Mouse (Mus musculus) kidney, embryonic 14.5 days (tissue): ENCODE data around the gene Brpf1. TPM values are rescaled to one million over a fixed set of nuclear protein-coding genes. Genes with fewer than 3 reads are reported as not detected.
A peak's percentile ranks its signal among the peaks of the same experiment; 100 is the strongest.

Source experiments
- ATAC-seq: fragments of 200-750 bp; cut with Nextera tagmentation; 2 replicates; pipeline ENCODE4 v1.8.0; 2017; ENCODE audit warnings: moderate number of reproducible peaks, mild to moderate bottlenecking, moderate TSS enrichment, moderate library complexity; ENCODE audit not compliant: low FRiP score, low TSS enrichment
- H3K27ac ChIP-seq: fragments of 300-500 bp; sonication (generic); 2 replicates; pipeline ENCODE4 v1.5.1; 2014; ENCODE audit warnings: low read depth, mild to moderate bottlenecking, low read length, moderate library complexity, mixed read lengths
- H3K27me3 ChIP-seq: fragments of 300-500 bp; sonication (generic); 2 replicates; pipeline ENCODE4 v1.6.1; 2014; ENCODE audit warnings: mild to moderate bottlenecking, low read length; ENCODE audit not compliant: control insufficient read depth, insufficient read depth
- H3K36me3 ChIP-seq: fragments of 300-500 bp; sonication (generic); 2 replicates; pipeline ENCODE4 v1.6.1; 2014; ENCODE audit warnings: low read length, mixed read lengths; ENCODE audit not compliant: control insufficient read depth, insufficient read depth
- H3K4me1 ChIP-seq: fragments of 300-500 bp; sonication (generic); 2 replicates; pipeline ENCODE4 v1.6.1; 2014; ENCODE audit warnings: low read length, mixed read lengths; ENCODE audit not compliant: control insufficient read depth, insufficient read depth
- H3K4me2 ChIP-seq: fragments of 300-500 bp; sonication (generic); replicated peaks from 2 replicates; pipeline ENCODE4 v1.6.1; 2014; ENCODE audit warnings: low read depth, mild to moderate bottlenecking, low read length
- H3K4me3 ChIP-seq: fragments of 300-500 bp; sonication (generic); 2 replicates; pipeline ENCODE4 v1.5.1; 2014; ENCODE audit warnings: mild to moderate bottlenecking, low read length
- H3K9ac ChIP-seq: fragments of 300-500 bp; sonication (generic); 2 replicates; pipeline ENCODE4 v1.6.1; 2014; ENCODE audit warnings: low read depth, mild to moderate bottlenecking, low read length, moderate library complexity
- H3K9me3 ChIP-seq: fragments of 300-500 bp; sonication (generic); 2 replicates; pipeline ENCODE4 v1.6.1; 2016; ENCODE audit warnings: low read length; ENCODE audit not compliant: control insufficient read depth
- WGBS: fragments of 180-500 bp; shearing (Covaris S2); extraction: QIAGEN DNeasy Blood & Tissue Kit; methylation state at CpG from one replicate; pipeline ENCODE4 v1.1.7; 2014; 5-methylcytosine and 5-hydroxymethylcytosine counted together
- polyA plus RNA-seq: library from polyadenylated mRNA; unstranded; fragments of >200 nt; fragmentation: Nextera tagmentation; extraction: Ambion mirVana; gene quantifications from 2 replicates; pipeline ENCODE4 v1.2.1, GENCODE M21; 2014

The Brpf1 gene
- polyA plus RNA-seq, 1 experiment from 2014 or later = 27.2 TPM

DNA sequence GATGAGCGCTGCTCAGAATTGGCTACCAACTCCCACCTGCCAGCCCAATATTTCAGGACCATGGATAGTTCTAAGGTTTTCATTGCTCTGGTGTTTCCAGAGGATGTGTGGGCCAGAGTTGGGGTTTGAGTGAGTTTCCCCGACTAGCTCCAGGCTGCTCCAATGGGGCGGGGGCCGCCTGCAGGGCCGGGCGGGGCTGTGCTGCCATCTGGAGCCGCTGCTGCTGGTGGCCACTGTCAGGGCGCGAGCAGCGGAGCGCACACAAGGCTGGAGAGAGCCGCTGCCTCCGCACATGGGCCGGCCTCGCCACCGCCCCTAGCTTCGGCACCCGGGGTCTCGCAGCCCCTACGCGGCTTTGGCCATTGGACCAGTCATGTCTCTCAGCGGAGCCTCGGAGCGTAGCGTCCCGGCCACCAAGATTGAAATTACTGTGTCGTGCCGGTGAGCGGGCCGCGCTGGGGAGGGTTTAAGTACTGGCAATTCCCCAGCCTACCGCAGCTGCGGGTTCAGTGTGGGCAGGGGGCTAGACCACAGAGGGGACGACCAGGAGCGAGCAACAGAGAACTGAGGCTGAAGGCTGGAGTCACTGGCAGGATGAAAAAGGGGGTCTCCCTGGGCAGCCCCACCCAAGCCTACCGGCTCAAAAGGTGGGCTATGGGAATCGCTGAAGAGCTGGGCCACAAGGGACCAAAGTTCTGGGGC, 24.7 kb upstream of the Brpf1 start, which contains the start of gene Cpne9:
Gene Cpne9 (plus strand): TSS at position 207 of the 702 bp plus-strand sequence.
- H3K27ac ChIP-seq = no peak within 1 kb of the TSS
- H3K9me3 ChIP-seq = no peaks in the 10 kb centered on the region
- H3K9ac ChIP-seq = no peak within 1 kb of the TSS
- H3K4me1 ChIP-seq = peaks cover 11% of the 10 kb centered on the region; the same call in 1 of the 2 replicates
- peaks cover 32% of the 10 kb centered on the region for H3K27me3 ChIP-seq
- ATAC-seq = peak; percentile 88
- H3K36me3 ChIP-seq = no peaks in the 10 kb centered on the region
- peak within 1 kb of the TSS; percentile 10 for H3K4me3 ChIP-seq
- WGBS = 1% methylated on average over 37 of the region's 37 CpGs
- H3K4me2 ChIP-seq = peak within 1 kb of the TSS; percentile 34

DNA sequence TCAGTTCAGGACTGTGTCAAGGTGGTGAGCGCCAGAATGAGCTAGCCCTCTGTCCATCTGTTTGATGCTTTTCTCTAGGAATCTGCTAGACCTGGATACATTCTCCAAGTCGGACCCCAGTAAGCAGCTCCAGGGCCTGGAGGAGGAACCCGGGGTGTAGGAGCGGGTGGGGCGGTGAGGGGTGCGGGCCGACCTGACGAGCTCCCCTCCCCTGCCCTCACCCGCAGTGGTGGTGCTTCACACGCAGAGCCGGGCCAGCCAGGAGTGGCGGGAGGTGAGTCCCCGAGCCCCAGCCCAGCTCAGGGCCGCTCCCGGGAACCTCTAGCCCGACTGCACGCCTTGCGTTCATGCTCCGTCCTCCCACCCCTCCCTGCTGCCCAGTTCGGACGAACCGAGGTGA, 24.0 kb upstream of the Brpf1 start:
- Histone ChIP-seq H3K9ac (no peak overlapping the region), H3K4me2 (peak overlapping the region; percentile 22; the same call in 1 of the 2 replicates), H3K4me1 (peaks cover 11% of the 10 kb centered on the region; the same call in 1 of the 2 replicates), H3K27me3 (peaks cover 32% of the 10 kb centered on the region), H3K9me3 (no peaks in the 10 kb centered on the region), H3K4me3 (peak overlapping the region; percentile 10), H3K27ac (no peak overlapping the region), H3K36me3 (no peaks in the 10 kb centered on the region)
- WGBS = under 1% methylated on average over 22 of the region's 22 CpGs
- 0 out of 2 replicates have a peak, but pooled peaks have one; percentile 55 for ATAC-seq

DNA sequence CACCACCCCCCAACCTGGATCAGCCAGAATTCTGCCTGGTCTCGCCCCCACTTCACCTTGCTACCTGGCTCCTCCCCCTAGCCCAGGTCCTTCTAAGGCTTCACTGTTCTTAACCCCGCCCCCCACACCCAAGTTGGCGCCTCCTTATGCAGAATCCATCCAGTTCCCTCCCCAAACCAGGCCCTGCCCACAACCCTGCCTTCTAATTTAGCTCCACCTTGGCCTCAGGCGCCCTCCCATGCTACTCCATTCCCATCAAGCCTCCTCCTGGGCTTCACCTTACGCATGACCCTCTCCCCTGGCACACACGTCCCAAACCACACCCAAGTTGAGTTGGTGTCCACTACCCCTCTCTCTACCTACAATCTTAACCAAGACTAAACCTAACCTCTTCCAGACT, 23.4 kb upstream of the Brpf1 start:
- Histone ChIP-seq H3K27me3 (peaks cover 32% of the 10 kb centered on the region), H3K4me2 (peak overlapping the region; percentile 22; the same call in 1 of the 2 replicates), H3K36me3 (no peaks in the 10 kb centered on the region), H3K4me3 (peak overlapping the region; percentile 10; the same call in 1 of the 2 replicates), H3K9ac (no peak overlapping the region), H3K27ac (no peak overlapping the region), H3K9me3 (no peaks in the 10 kb centered on the region), H3K4me1 (peaks cover 11% of the 10 kb centered on the region; the same call in 1 of the 2 replicates)
- peak; percentile 33; the same call in 1 of the 2 replicates for ATAC-seq
- WGBS = 7% methylated on average over 6 of the region's 6 CpGs

DNA sequence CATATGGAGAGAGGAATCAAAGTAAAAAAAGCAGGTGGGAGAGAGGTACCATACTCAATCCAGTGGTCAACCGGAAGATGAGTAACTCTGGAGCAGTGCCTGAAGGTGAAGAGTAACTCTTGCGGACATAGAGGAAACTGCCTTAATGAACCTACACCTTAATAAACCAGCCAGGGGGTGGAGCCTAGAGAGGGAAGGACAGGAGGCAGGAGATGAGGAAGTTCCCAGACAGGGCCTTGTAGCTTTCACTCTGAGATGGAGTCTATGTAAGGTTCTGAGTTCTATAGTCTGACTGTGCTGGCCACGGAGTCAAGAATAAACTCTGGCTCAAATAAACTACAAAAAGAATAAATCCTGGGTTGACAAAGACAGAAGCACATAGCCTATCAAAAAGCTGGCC, 22.0 kb upstream of the Brpf1 start:
- no peaks in the 10 kb centered on the region for H3K36me3 ChIP-seq
- no peak for ATAC-seq
- 70% methylated on average over 3 of the region's 3 CpGs for WGBS
- H3K27me3 ChIP-seq = peaks cover 32% of the 10 kb centered on the region
- H3K4me2 ChIP-seq = no peak overlapping the region
- H3K9ac ChIP-seq = no peak overlapping the region
- H3K4me3 ChIP-seq = no peak overlapping the region
- peaks cover 11% of the 10 kb centered on the region; the same call in 1 of the 2 replicates for H3K4me1 ChIP-seq
- H3K27ac ChIP-seq = no peak overlapping the region
- H3K9me3 ChIP-seq = no peaks in the 10 kb centered on the region

DNA sequence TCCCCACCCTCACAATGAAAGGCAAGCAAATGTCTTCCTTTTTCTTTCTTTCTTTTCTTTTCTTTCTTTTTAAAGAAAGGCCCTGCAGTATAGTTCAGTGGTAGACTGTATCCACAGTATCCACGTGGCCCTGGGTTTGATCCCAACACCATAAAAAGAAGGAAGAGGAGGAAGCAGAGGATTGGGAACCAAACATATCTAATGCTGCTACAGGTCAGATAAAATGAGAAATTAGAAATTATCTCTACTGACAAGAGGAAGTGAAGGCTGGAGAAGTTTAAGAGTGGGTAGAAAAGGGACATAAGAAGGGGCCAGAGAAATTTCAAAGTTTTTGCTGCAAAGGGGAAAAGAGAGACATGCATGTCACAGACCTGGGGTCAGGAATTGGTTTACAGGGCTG, 20.6 kb upstream of the Brpf1 start:
- no peak for ATAC-seq
- no peak overlapping the region for H3K4me3 ChIP-seq
- 69% methylated on average over 1 of the region's 1 CpGs for WGBS
- H3K4me2 ChIP-seq = no peak overlapping the region
- H3K9ac ChIP-seq = no peak overlapping the region
- H3K36me3 ChIP-seq = no peaks in the 10 kb centered on the region
- H3K9me3 ChIP-seq = no peaks in the 10 kb centered on the region
- H3K4me1 ChIP-seq = peaks cover 11% of the 10 kb centered on the region; the same call in 1 of the 2 replicates
- H3K27me3 ChIP-seq = peaks cover 32% of the 10 kb centered on the region
- H3K27ac ChIP-seq = no peak overlapping the region

DNA sequence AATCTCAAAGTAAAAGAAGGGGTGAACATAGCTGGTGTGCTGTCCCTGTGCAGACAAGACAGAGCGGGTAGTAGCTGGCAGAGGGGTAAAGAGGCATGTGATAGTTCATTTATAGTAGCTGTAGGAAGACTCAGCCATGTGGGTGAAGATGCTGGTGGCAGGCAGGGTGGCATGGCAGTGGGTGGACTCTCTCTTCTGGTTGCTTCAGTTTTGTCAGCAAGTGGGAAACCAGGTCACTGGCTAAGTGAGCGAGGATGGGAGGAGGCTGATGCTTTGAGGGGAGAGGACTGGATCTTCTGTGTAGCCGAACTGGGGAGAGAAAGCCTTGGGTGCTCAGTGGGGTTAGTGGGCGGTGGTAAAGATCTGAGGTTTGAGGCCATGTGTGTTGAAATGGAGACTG, 19.7 kb upstream of the Brpf1 start:
- Histone ChIP-seq H3K4me1 (peaks cover 8% of the 10 kb centered on the region; the same call in 1 of the 2 replicates), H3K27me3 (peaks cover 23% of the 10 kb centered on the region), H3K36me3 (no peaks in the 10 kb centered on the region), H3K9me3 (no peaks in the 10 kb centered on the region), H3K4me3 (no peak overlapping the region), H3K27ac (no peak overlapping the region), H3K9ac (no peak overlapping the region), H3K4me2 (no peak overlapping the region)
- 69% methylated on average over 4 of the region's 4 CpGs for WGBS
- ATAC-seq = no peak

DNA sequence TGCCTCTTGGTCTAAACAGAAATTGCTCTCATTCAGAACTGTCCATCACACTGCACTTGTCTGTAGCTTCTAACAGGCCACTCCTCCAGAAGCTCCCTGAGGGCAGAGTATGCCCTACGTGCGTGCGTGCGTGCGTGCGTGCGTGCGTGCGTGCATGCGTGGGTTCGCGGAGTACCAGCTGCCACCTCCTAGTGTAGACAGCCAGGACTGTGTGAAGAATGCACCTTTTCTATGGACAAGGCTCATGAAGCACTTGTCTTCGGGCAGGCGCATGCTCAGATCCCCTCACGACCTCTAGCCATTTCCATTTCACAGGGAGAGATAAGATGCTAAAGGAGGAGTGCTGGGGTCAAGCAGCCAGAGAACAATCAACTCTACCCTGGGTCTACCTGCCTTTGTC, 17.6 kb upstream of the Brpf1 start:
- H3K4me2 ChIP-seq = no peak overlapping the region
- H3K9me3 ChIP-seq = no peaks in the 10 kb centered on the region
- no peak for ATAC-seq
- no peaks in the 10 kb centered on the region for H3K36me3 ChIP-seq
- no peak overlapping the region for H3K9ac ChIP-seq
- 84% methylated on average over 15 of the region's 15 CpGs for WGBS
- H3K4me1 ChIP-seq = no peaks in the 10 kb centered on the region
- no peak overlapping the region for H3K27ac ChIP-seq
- H3K27me3 ChIP-seq = peaks cover 3% of the 10 kb centered on the region; the same call in 1 of the 2 replicates
- no peak overlapping the region for H3K4me3 ChIP-seq

DNA sequence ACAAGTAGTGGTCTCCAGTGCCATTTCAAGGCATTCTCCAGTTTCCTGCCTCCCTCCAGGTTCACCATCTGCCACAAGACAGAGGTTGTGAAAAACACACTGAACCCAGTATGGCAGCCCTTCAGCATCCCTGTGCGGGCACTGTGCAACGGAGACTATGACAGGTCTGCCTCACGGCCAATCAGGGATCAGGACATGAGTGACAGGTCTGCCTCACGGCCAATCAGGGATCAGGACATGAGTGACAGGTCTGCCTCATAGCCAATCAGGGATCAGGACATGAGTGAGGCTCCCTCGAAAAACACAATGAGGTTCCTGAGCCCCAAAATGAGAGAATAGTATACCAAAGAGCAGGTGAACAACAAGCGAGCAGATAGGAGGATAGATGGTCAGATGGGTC, 16.6 kb upstream of the Brpf1 start:
- H3K27ac ChIP-seq = no peak overlapping the region
- H3K4me2 ChIP-seq = no peak overlapping the region
- no peaks in the 10 kb centered on the region for H3K4me1 ChIP-seq
- no peaks in the 10 kb centered on the region for H3K9me3 ChIP-seq
- no peaks in the 10 kb centered on the region for H3K27me3 ChIP-seq
- 74% methylated on average over 6 of the region's 6 CpGs for WGBS
- H3K36me3 ChIP-seq = no peaks in the 10 kb centered on the region
- H3K4me3 ChIP-seq = no peak overlapping the region
- H3K9ac ChIP-seq = no peak overlapping the region
- no peak for ATAC-seq

DNA sequence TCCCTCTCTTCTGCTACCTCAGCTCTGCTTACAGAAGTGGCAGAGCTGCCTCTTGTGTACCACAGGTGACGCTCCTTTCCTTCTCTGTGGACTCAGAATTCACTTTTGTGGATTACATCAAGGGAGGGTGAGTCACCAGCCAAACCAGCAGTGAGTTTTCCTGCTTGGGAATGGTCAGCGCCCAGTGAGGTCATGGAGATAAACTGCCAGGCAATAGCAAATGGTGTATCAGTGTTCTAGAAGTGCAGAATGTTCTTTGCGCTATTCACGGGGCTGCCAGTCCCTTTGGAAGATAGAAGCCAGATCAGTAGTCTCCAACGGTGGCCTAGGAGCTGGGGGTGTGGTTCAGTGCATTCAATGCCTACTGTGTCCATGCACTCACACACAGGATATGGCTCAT, 14.0 kb upstream of the Brpf1 start:
- Histone ChIP-seq H3K36me3 (no peaks in the 10 kb centered on the region), H3K9ac (no peak overlapping the region), H3K27me3 (no peaks in the 10 kb centered on the region), H3K4me2 (no peak overlapping the region), H3K4me3 (no peak overlapping the region), H3K27ac (no peak overlapping the region), H3K9me3 (no peaks in the 10 kb centered on the region), H3K4me1 (no peaks in the 10 kb centered on the region)
- no peak for ATAC-seq
- WGBS = 70% methylated on average over 5 of the region's 5 CpGs
